In the genomic region with DNA sequence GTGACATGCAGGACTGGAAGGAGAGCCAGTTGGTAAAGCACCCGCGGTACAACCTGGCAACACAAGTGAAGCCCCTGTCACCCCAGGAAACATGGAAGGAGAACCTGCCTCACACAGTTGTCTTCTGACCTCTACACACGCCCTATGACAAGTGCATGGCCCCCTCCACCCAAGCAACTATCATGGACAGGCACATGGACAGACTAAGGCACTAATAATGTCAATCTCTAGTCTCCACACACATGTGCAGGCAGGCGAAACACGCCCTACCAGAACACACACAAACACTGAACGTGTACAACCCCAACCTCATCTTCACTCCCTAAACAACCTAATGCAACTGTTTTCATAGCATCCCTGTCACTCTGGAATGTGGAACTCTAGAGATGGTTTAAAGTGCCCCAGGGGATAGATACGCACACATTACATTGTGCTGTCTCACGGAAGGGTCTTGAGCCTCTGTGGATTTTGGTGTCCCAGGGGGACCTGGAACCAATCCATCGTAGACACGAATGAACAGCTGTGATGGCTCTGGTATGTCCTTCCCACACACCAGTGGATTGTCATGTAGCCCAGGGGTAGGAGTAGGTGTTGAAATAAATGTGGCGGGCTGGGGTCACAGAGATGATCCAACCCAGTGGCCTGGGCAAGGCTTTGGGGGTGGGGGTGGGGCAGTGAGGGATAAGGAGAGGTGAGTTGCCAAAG, we compare ENCODE assay signal across 25 mouse cellular contexts. TPM values are rescaled to one million over a fixed set of nuclear protein-coding genes. Genes with fewer than 3 reads are reported as not detected.
DNase-seq lines count a peak whose midpoint lies in the region; ATAC-seq and TF ChIP-seq lines count a peak whose summit lies in the region.
"Had no signal": no experiment of that assay in that cellular context is flagged by ENCODE, and none has a peak within 500 bp of the region (broad histone marks: within the 10 kb centered on the region; RNA-seq: fewer than 3 reads in every experiment).

No protein-coding gene starts in this region.

- no peak for TF ChIP-seq POLR2A in bone marrow macrophage, adult 2 months (IDR thresholded peaks at IDR 0.05; ENCODE audit: borderline replicate concordance, low read depth, low read length)
- TF ChIP-seq POLR2A in myocyte (IDR thresholded peaks at IDR 0.05; ENCODE audit: insufficient read length, low read depth), result no peak

- H3K4me1 ChIP-seq in liver, embryonic 13.5 days (replicated peaks), result peaks cover 89% of the 10 kb centered on the region
- H3K4me1 ChIP-seq in liver, embryonic 11.5 days (replicated peaks; ENCODE audit: control insufficient read depth, insufficient read depth, low read length), result peaks cover 44% of the 10 kb centered on the region
- H3K4me1 ChIP-seq in bone marrow macrophage, adult 2 months (ENCODE audit: control insufficient read depth, insufficient read depth, low read length), result peaks cover 66% of the 10 kb centered on the region

- no peak overlapping the region for H3K4me3 ChIP-seq in gastrocnemius, adult 2 months
- H3K4me3 ChIP-seq in liver, embryonic 13.5 days (replicated peaks), result no peak overlapping the region
- no peak overlapping the region for H3K4me3 ChIP-seq in liver, embryonic 11.5 days (ENCODE audit: low read depth, low read length)
- no peak overlapping the region for H3K4me3 ChIP-seq in bone marrow macrophage, adult 2 months (ENCODE audit: insufficient read depth, low read length)
- H3K4me3 ChIP-seq in myocyte, result no peak overlapping the region
- H3K4me3 ChIP-seq: forebrain, embryonic 13.5 days; limb, embryonic 13.5 days; neural tube, embryonic 15.5 days had no signal

- ATAC-seq in liver, embryonic 13.5 days (ENCODE audit: low read depth), result peak; percentile 64
- ATAC-seq in liver, embryonic 11.5 days (replicated peaks; ENCODE audit: low FRiP score), result no peak
- ATAC-seq: CD4-positive, CD25-positive, alpha-beta regulatory T cell, adult 4 months; forebrain, embryonic 13.5 days; inflammation-experienced regulatory T-cells, adult 6 months had no signal

- H3K79me2 ChIP-seq in myocyte (ENCODE audit: control insufficient read depth, insufficient read depth), result peaks cover 8% of the 10 kb centered on the region

- no peak overlapping the region for H3ac ChIP-seq in myocyte (ENCODE audit: control insufficient read depth, insufficient read length)

- no peak for DNase-seq in gastrocnemius, adult 2 months
- no peak for DNase-seq in gastrocnemius, postnatal 25 days
- DNase-seq in liver, embryonic 13.5 days, result no peak
- no peak for DNase-seq in liver, embryonic 11.5 days (ENCODE audit: low spot score)
- DNase-seq in right cerebral cortex, adult 2 months (ENCODE audit: low spot score in 2 of 2), result no peak
- DNase-seq: adrenal gland, adult 2 months; cerebellum, adult 18-20 months; cerebellum, postnatal 14 days; kidney, adult 9 months; lung, embryonic 14.5 days; thymus, adult 18-20 months; thymus, postnatal 36 days had no signal

- no peaks in the 10 kb centered on the region for H3K9me3 ChIP-seq in liver, embryonic 13.5 days (replicated peaks)
- no peaks in the 10 kb centered on the region for H3K9me3 ChIP-seq in liver, embryonic 11.5 days (ENCODE audit: control insufficient read depth, low read length)
- H3K9me3 ChIP-seq: forebrain, embryonic 13.5 days; limb, embryonic 13.5 days; neural tube, embryonic 15.5 days had no signal

- H3K36me3 ChIP-seq in liver, embryonic 13.5 days, result peaks cover 27% of the 10 kb centered on the region
- H3K36me3 ChIP-seq in liver, embryonic 11.5 days (ENCODE audit: control insufficient read depth, insufficient read depth, low read length), result peaks cover 3% of the 10 kb centered on the region; the same call in 1 of the 2 replicates
- H3K36me3 ChIP-seq in myocyte (ENCODE audit: control insufficient read depth, insufficient read depth), result no peaks in the 10 kb centered on the region
- H3K36me3 ChIP-seq: neural tube, embryonic 15.5 days had no signal

- no peak overlapping the region for H3K9ac ChIP-seq in liver, embryonic 13.5 days
- no peak overlapping the region for H3K9ac ChIP-seq in liver, embryonic 11.5 days (ENCODE audit: low read depth, low read length)
- H3K9ac ChIP-seq: forebrain, embryonic 13.5 days; hindbrain, embryonic 14.5 days; limb, embryonic 13.5 days; lung, embryonic 14.5 days; neural tube, embryonic 15.5 days had no signal

- no peak for TF ChIP-seq CTCF in gastrocnemius, adult 2 months (IDR thresholded peaks at IDR 0.05)
- no peak for TF ChIP-seq CTCF in bone marrow macrophage, adult 2 months (IDR thresholded peaks at IDR 0.05; ENCODE audit: low read depth, low read length)

- intact Hi-C loops in gastrocnemius, adult 2 months (cut with DNase I), result no loop called here

- no peaks in the 10 kb centered on the region for H3K27me3 ChIP-seq in liver, embryonic 13.5 days
- H3K27me3 ChIP-seq in liver, embryonic 11.5 days (replicated peaks; ENCODE audit: control insufficient read depth, insufficient read depth, low read length), result no peaks in the 10 kb centered on the region
- H3K27me3 ChIP-seq in myocyte (ENCODE audit: control insufficient read depth, insufficient read depth, insufficient read length), result no peaks in the 10 kb centered on the region
- H3K27me3 ChIP-seq: forebrain, embryonic 13.5 days; limb, embryonic 13.5 days; neural tube, embryonic 15.5 days had no signal

- 0 out of 2 replicates have a peak overlapping the region, but pooled peaks have one; percentile 15 for H3K4me2 ChIP-seq in liver, embryonic 13.5 days
- no peak overlapping the region for H3K4me2 ChIP-seq in liver, embryonic 11.5 days
- no peak overlapping the region for H3K4me2 ChIP-seq in myocyte (ENCODE audit: low read depth)
- H3K4me2 ChIP-seq: forebrain, embryonic 13.5 days; hindbrain, embryonic 14.5 days; limb, embryonic 13.5 days; lung, embryonic 14.5 days; midbrain, embryonic 11.5 days; neural tube, embryonic 15.5 days had no signal

- 80% methylated on average over 11 of the region's 11 CpGs for WGBS in liver, embryonic 13.5 days (ENCODE audit: insufficient replicate concordance)
- WGBS in liver, embryonic 11.5 days, result 85% methylated on average over 11 of the region's 11 CpGs

- H3K27ac ChIP-seq in gastrocnemius, adult 2 months, result peak overlapping the region; percentile 50
- H3K27ac ChIP-seq in liver, embryonic 13.5 days, result no peak overlapping the region; the same call in 1 of the 2 replicates
- H3K27ac ChIP-seq in liver, embryonic 11.5 days (ENCODE audit: low read depth, low read length), result no peak overlapping the region
- peak overlapping the region; percentile 8; the same call in 1 of the 2 replicates for H3K27ac ChIP-seq in bone marrow macrophage, adult 2 months (ENCODE audit: insufficient read depth, low read depth, low read length)
- H3K27ac ChIP-seq: forebrain, embryonic 13.5 days; hindbrain, embryonic 14.5 days; limb, embryonic 13.5 days; neural tube, embryonic 15.5 days had no signal

TF ChIP-seq in myocyte, 11 proteins besides CTCF, POLR2A, EP300 and RAD21:
- TF ChIP-seq CEBPB (IDR thresholded peaks at IDR 0.05; ENCODE audit: insufficient read depth, poor library complexity, severe bottlenecking), result no peak
- no peak for TF ChIP-seq USF1 (IDR thresholded peaks at IDR 0.05; ENCODE audit: low read depth)
- TF ChIP-seq MYOD1 (IDR thresholded peaks at IDR 0.05; ENCODE audit: control insufficient read depth in 1 of 3, insufficient read length in 2 of 3, low read depth in 2 of 3), result peak in 2 of 3 experiments; percentile 46 to 47

RNA-seq across cellular contexts. Expression of a gene that starts 14.7 kb away (rescaled TPM):
- 1 to 10 TPM; 5.2 to 9.1 TPM for total RNA-seq in gastrocnemius, adult 2 months (2021)
- 1 to 10 TPM; 5.2 to 7.3 TPM for total RNA-seq in gastrocnemius, postnatal 25 days (2021)
- 17.3 and 18.4 TPM in 2 replicates for polyA plus RNA-seq in liver, embryonic 13.5 days (2015; fragmentation: Nextera tagmentation; extraction: Ambion mirVana)
- 26.0 and 29.5 TPM in 2 replicates for polyA plus RNA-seq in liver, embryonic 11.5 days (2014; fragmentation: Nextera tagmentation; extraction: Ambion mirVana)
- polyA plus RNA-seq in bone marrow macrophage, adult 2 months (2012; ENCODE audit: insufficient read depth, insufficient read length, missing spikeins), result 18.3 and 20.9 TPM in 2 replicates
- polyA plus RNA-seq in myocyte (2012; fragmentation: generic; extraction: Trizol), result 13.3 TPM

RNA-seq across cellular contexts. Expression of a gene that starts 27.2 kb away (rescaled TPM):
- not detected for total RNA-seq in gastrocnemius, adult 2 months (2021)
- not detected for total RNA-seq in gastrocnemius, postnatal 25 days (2021)
- not detected in 2 replicates for polyA plus RNA-seq in liver, embryonic 13.5 days (2015; fragmentation: Nextera tagmentation; extraction: Ambion mirVana)
- polyA plus RNA-seq in liver, embryonic 11.5 days (2014; fragmentation: Nextera tagmentation; extraction: Ambion mirVana), result 0.18 and 0.29 TPM in 2 replicates
- not detected in 2 replicates for polyA plus RNA-seq in bone marrow macrophage, adult 2 months (2012; ENCODE audit: insufficient read depth, insufficient read length, missing spikeins)
- 0.06 TPM for polyA plus RNA-seq in myocyte (2012; fragmentation: generic; extraction: Trizol)
- total RNA-seq: gastrocnemius, adult 8-10 months; heart, adult 18-20 months; heart, postnatal 25 days had no signal
- polyA plus RNA-seq: adrenal gland, adult 2 months; inflammation-experienced regulatory T-cells, adult 6 months; small intestine, adult 2 months had no signal

RNA-seq across cellular contexts. Expression of a gene that starts 52.8 kb away (rescaled TPM):
- total RNA-seq in gastrocnemius, adult 2 months (2021), result 1 to 10 TPM; 4.5 to 6.3 TPM
- total RNA-seq in gastrocnemius, postnatal 25 days (2021), result 1 to 10 TPM; 4.6 TPM
- polyA plus RNA-seq in liver, embryonic 13.5 days (2015; fragmentation: Nextera tagmentation; extraction: Ambion mirVana), result 9.5 and 11.0 TPM in 2 replicates
- 22.4 and 22.9 TPM in 2 replicates for polyA plus RNA-seq in liver, embryonic 11.5 days (2014; fragmentation: Nextera tagmentation; extraction: Ambion mirVana)
- polyA plus RNA-seq in bone marrow macrophage, adult 2 months (2012; ENCODE audit: insufficient read depth, insufficient read length, missing spikeins), result 8.2 and 11.4 TPM in 2 replicates
- polyA plus RNA-seq in myocyte (2012; fragmentation: generic; extraction: Trizol), result 10.6 TPM

RNA-seq across cellular contexts. Expression of a gene that starts 53.0 kb away (rescaled TPM):
- total RNA-seq in gastrocnemius, adult 2 months (2021), result 10 to 100 TPM; 29.0 to 33.0 TPM
- total RNA-seq in gastrocnemius, postnatal 25 days (2021), result 10 to 100 TPM; 24.7 to 25.4 TPM
- polyA plus RNA-seq in liver, embryonic 13.5 days (2015; fragmentation: Nextera tagmentation; extraction: Ambion mirVana), result 45.1 and 46.3 TPM in 2 replicates
- 58.7 and 62.3 TPM in 2 replicates for polyA plus RNA-seq in liver, embryonic 11.5 days (2014; fragmentation: Nextera tagmentation; extraction: Ambion mirVana)
- polyA plus RNA-seq in bone marrow macrophage, adult 2 months (2012; ENCODE audit: insufficient read depth, insufficient read length, missing spikeins), result 24.3 and 24.7 TPM in 2 replicates
- polyA plus RNA-seq in myocyte (2012; fragmentation: generic; extraction: Trizol), result 45.8 TPM

Comparison
In these comparisons a context has a peak if more than half of its experiments do, and no peak if none do; other contexts are left out.
1. H3K27ac ChIP-seq: peak in gastrocnemius, adult 2 months (single experiment) and bone marrow macrophage, adult 2 months (single experiment); none in liver, embryonic 13.5 days (single experiment) and liver, embryonic 11.5 days (single experiment).